Mouse (Mus musculus) adrenal gland, adult 8-10 months (tissue): Measurements from ENCODE around the gene Tep1. TPM values are rescaled to one million over a fixed set of nuclear protein-coding genes. Genes with fewer than 3 reads are reported as not detected.

Experiments used
- DNase-seq: peaks from one replicate; pipeline ENCODE4 v3.0.0; 2022
- total RNA-seq, 4 experiments: library from RNA; stranded (reverse); gene quantifications; 2 replicates each; pipeline ENCODE4 v1.2.4; 2022

The Tep1 gene
- total RNA-seq, 4 experiments from 2014 or later, result 25.5 to 33.6 (median 25.9) TPM

DNA sequence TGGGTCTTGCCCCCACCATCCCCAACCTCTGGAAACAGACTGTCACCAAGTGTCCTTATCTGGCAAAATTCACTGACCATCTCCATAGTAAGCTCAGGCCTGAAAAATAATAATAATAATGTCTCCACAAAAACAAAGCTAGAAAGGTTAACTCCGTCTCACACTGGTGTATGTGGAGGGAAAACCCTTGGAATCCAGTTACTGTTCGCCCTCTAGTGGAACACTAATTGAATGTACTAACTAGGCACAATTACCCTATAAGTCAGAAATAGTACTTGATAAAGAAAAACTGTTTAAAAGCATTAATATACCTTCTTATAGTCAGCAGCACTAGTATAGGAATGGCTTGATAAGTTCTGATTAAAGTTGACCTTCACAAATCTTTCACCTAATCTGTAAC, 82.2 kb downstream of the Tep1 start:
- DNase-seq, result no peak

DNA sequence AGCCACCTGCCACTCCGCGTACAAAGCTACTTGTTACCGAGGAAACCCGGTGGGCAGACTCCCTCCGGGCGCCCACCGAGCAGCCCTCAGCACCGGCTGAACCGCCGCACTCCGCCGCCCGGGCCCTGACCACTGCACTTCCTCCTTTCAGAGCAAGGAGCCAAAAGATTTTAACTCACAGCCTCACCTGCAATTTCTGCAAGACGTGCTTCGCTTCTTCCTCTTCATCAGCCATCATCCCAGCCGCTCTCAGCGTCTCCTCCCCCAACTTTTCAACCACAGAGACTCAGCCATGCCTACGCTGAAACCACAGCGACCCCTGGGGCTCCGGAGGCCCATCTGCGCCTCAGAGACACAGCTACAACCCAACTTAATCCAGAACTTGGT, 85.1 kb downstream of the Tep1 start, which contains the start of gene Ttc5:
TSS of gene Ttc5 (minus strand) at position 269 of the 387 bp plus-strand sequence.
- DNase-seq, result peak; percentile 77

DNA sequence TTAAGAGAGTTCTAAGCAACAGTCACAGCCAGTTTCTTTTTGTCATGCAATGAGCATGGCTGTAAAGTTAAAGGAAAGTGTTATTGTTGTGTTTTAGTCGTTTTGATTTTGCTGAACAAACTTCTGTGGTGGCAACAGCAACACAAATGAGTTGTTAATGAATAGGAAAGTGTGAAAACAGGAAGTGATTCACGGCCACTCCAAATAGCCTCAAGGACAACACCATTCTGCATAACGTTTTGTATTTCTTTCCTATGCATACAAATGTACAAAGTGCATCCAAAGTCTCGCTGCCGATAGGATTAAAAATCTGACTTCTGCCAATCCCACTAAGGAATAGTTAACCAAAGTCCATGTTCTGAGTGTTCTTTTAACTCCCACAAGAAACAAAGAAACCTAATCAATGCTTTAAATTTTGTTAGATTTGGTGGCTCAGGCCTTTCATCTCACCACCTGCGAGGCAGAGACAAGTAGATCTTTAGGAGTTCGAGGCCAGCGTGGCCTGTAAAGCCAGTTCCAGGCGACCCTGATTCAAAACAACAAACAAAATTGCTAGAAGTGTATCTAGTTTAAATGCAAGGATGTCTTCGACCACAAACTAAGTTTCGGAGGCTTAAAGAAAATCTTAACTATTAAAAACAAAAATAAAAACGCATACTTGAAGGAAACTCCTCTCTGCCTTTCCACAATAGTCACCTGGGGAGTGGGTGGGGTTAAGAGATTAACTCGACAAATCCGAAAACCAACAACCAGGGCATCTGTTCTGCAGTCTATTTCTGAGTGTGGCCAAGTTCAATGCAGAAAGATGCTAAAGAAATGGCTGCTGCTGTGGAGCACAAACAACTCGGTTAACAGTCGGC, 85.7 kb downstream of the Tep1 start:
- no peak for DNase-seq

DNA sequence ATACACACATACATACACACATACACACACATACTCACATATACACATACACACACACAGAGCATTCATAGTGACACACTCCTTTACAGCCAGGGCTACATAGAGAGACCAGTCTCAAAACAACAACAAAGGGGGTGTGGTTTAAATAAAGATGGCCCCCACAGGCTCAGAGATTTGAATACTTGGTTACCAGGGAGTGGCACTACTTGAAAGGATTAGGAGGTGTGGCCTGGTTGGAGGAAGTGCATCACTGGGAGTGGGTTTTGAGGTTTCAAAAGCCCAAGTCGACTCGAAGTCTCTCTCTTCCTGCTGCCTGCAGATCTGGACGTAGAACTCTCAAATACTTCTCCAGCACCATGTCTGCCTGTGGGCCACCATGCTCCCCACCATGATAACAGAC, 88.2 kb downstream of the Tep1 start:
- no peak for DNase-seq

Other genes starting within 250 kb of the Tep1 start
- gene Olfr745, start 231.2 kb downstream of the Tep1 start, total RNA-seq, result not detected
- gene Olfr746, start 223.5 kb downstream of the Tep1 start, total RNA-seq, result not detected
- not detected for gene Olfr747, start 177.4 kb downstream of the Tep1 start, total RNA-seq
- not detected for gene Olfr748, start 163.2 kb downstream of the Tep1 start, total RNA-seq
- not detected for gene Olfr749, start 125.5 kb downstream of the Tep1 start, total RNA-seq
- gene Ttc5, start 85.0 kb downstream of the Tep1 start, total RNA-seq, result 10 to 100 TPM; 40.9 to 57.7 (median 53.5) TPM
- 1 to 10 TPM in 1 of 4 experiments, under 1 TPM in 1, not detected in 2; 0.58 to 1.8 TPM for gene Ccnb1ip1, start 62.8 kb downstream of the Tep1 start, total RNA-seq
- gene Parp2, start 62.7 kb downstream of the Tep1 start, total RNA-seq, result 10 to 100 TPM; 24.2 to 40.7 (median 31.3) TPM
- 1 to 10 TPM; 1.0 to 3.4 (median 1.8) TPM for gene Klhl33, start 26.9 kb upstream of the Tep1 start, total RNA-seq
- 10 to 100 TPM; 44.8 to 55.6 (median 51.3) TPM for gene Osgep, start 54.3 kb upstream of the Tep1 start, total RNA-seq
- gene Apex1, start 54.4 kb upstream of the Tep1 start, total RNA-seq, result 10 to 100 TPM; 73.6 to 85.2 (median 74.1) TPM
- 10 to 100 TPM; 62.3 to 74.8 (median 68.0) TPM for gene Pip4p1, start 60.3 kb upstream of the Tep1 start, total RNA-seq
- gene Pnp, start 60.5 kb upstream of the Tep1 start, total RNA-seq, result 10 to 100 TPM; 26.5 to 35.8 (median 31.3) TPM
- gene Gm49342, start 74.0 kb upstream of the Tep1 start, total RNA-seq, result 10 to 100 TPM; 25.4 to 40.6 (median 33.0) TPM
- gene Pnp2, start 85.4 kb upstream of the Tep1 start, total RNA-seq, result 1 to 10 TPM; 1.8 to 2.5 (median 2.2) TPM
- under 1 TPM in 2 of 4 experiments, not detected in 2; 0.15 to 0.31 TPM for gene Rnase10, start 137.2 kb upstream of the Tep1 start, total RNA-seq
- not detected for gene Rnase9, start 171.3 kb upstream of the Tep1 start, total RNA-seq
- gene Rnase11, start 179.6 kb upstream of the Tep1 start, total RNA-seq, result not detected
- gene Rnase12, start 187.1 kb upstream of the Tep1 start, total RNA-seq, result not detected
- not detected for gene Olfr750, start 203.9 kb upstream of the Tep1 start, total RNA-seq
- gene Rnase4, start 220.5 kb upstream of the Tep1 start, total RNA-seq, result 10 to 100 TPM; 48.1 to 69.1 (median 54.7) TPM
- gene Ang, start 220.6 kb upstream of the Tep1 start, total RNA-seq, result 1 to 10 TPM; 5.4 to 7.4 (median 6.4) TPM
- not detected for gene Eddm3b, start 243.9 kb upstream of the Tep1 start, total RNA-seq